Mouse (Mus musculus) embryonic facial prominence, embryonic 12.5 days (tissue): Measurements from ENCODE around the gene Krt75. TPM values are rescaled to one million over a fixed set of nuclear protein-coding genes. Genes with fewer than 3 reads are reported as not detected.

ENCODE experiments used
- microRNA-seq: library from miRNA; unstranded; fragments of <30 nt; microRNA quantifications from one replicate; pipeline ENCODE4, GENCODE M21; 2017
- polyA plus RNA-seq: library from polyadenylated mRNA; unstranded; fragments of >200 nt; fragmentation: Nextera tagmentation; extraction: Ambion mirVana; gene quantifications from 2 replicates; pipeline ENCODE4 v1.2.1, GENCODE M21; 2016

The Krt75 gene
- polyA plus RNA-seq, 1 experiment from 2014 or later: 0.64 TPM

Small RNA genes within 50 kb of the gene (microRNA-seq; reads per million reads assigned to microRNA genes)
- not detected for gene Gm44393
- gene Gm44460: not detected

Other genes starting within 250 kb of the Krt75 start
- gene Krt80, start 203.7 kb downstream of the Krt75 start, polyA plus RNA-seq: 0.35 and 0.45 TPM in 2 replicates
- gene Krt7, start 162.9 kb downstream of the Krt75 start, polyA plus RNA-seq: 14.2 and 15.7 TPM in 2 replicates
- gene Krt87, start 135.1 kb downstream of the Krt75 start, polyA plus RNA-seq: 0.53 and 0.54 TPM in 2 replicates
- gene Krt88, start 126.2 kb downstream of the Krt75 start, polyA plus RNA-seq: not detected in 2 replicates
- not detected in 2 replicates for gene Krt81, start 110.2 kb downstream of the Krt75 start, polyA plus RNA-seq
- gene Krt86, start 100.4 kb downstream of the Krt75 start, polyA plus RNA-seq: not detected in 2 replicates
- not detected in 2 replicates for gene Krt83, start 82.4 kb downstream of the Krt75 start, polyA plus RNA-seq
- not detected in 2 replicates for gene Gm49425, start 56.6 kb downstream of the Krt75 start, polyA plus RNA-seq
- gene Krt84, start 41.1 kb downstream of the Krt75 start, polyA plus RNA-seq: 0.06 TPM in 1 of 2 replicates, not detected in the other
- gene Krt82, start 23.2 kb downstream of the Krt75 start, polyA plus RNA-seq: not detected in 2 replicates
- gene Krt90, start 11.0 kb downstream of the Krt75 start, polyA plus RNA-seq: 0.34 and 0.59 TPM in 2 replicates
- gene Gm5414, start 54.3 kb upstream of the Krt75 start, polyA plus RNA-seq: not detected in 2 replicates
- not detected in 2 replicates for gene Gm5478, start 73.5 kb upstream of the Krt75 start, polyA plus RNA-seq
- gene Krt6b, start 106.4 kb upstream of the Krt75 start, polyA plus RNA-seq: not detected in 2 replicates
- gene Krt6a, start 120.4 kb upstream of the Krt75 start, polyA plus RNA-seq: 1.4 and 1.6 TPM in 2 replicates
- gene Krt5, start 139.0 kb upstream of the Krt75 start, polyA plus RNA-seq: 73.2 and 80.6 TPM in 2 replicates
- not detected in 2 replicates for gene Krt71, start 169.2 kb upstream of the Krt75 start, polyA plus RNA-seq
- gene Krt72, start 212.6 kb upstream of the Krt75 start, polyA plus RNA-seq: not detected in 2 replicates
- gene Krt73, start 228.4 kb upstream of the Krt75 start, polyA plus RNA-seq: 0.08 TPM in 1 of 2 replicates, not detected in the other
- not detected in 2 replicates for gene Krt2, start 244.3 kb upstream of the Krt75 start, polyA plus RNA-seq